Mouse (Mus musculus): Measurements from ENCODE around the gene Dctn3. TPM values are rescaled to one million over a fixed set of nuclear protein-coding genes. Genes with fewer than 3 reads are reported as not detected.
A peak's percentile ranks its signal among the peaks of the same experiment; 100 is the strongest.

Dctn3 gene
- total RNA-seq (2012; rRNA removed) (51.8 and 57.7 TPM in 2 replicates), polyA plus RNA-seq (2012; ENCODE audit: insufficient read depth in 1 of 2, insufficient read length in 2 of 2, low read depth in 1 of 2, low replicate concordance in 2 of 2, missing spikeins in 1 of 2) (10 to 100 TPM in 1 of 2 experiments, not detected in 1; 64.6 TPM)

DNA sequence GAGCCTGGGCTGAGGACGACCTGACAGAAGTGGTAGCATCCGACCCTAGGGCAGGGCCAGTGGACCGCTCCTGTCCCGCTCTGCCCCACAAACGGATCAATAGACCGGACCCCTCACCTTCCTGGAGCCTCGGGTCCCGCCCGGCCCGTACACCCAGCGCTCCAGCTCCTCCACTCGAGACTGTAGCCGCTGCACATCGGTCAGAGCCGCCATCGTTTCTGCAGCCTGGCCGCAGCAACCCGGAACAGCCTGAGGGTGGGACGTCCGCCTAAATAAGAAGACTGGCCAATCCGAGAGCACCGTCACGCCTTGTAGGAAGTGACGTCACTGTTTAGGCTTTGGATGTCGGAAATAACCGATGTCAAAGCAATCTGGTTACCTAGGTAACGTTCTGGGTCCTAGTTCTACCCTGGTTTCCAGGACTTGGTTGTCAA lies at the start of gene Dctn3:
Gene Dctn3 (minus strand): TSS at position 253 of the 434 bp plus-strand sequence.
- DNase-seq (ENCODE audit: low read depth, low spot score) = peak; percentile 97
- Histone ChIP-seq H3K4me3 (ENCODE audit: control insufficient read depth in 1 of 2, insufficient read depth in 1 of 2, low read depth in 2 of 2, low read length in 2 of 2) (peak within 1 kb of the TSS; percentile 66 to 76), H3K79me2 (ENCODE audit: control insufficient read depth, insufficient read depth, low read length, poor library complexity) (peaks cover 9% of the 10 kb centered on the region), H3K9me3 (replicated peaks; ENCODE audit: insufficient read depth, low read length) (no peaks in the 10 kb centered on the region), H3K9ac (ENCODE audit: control insufficient read depth, low read depth, low read length, poor library complexity, severe bottlenecking) (peak within 1 kb of the TSS; percentile 85), H3K27ac (ENCODE audit: control insufficient read depth, low read depth, low read length) (no peak within 1 kb of the TSS), H3K4me1 (ENCODE audit: control insufficient read depth in 1 of 2, insufficient read depth in 2 of 2, low read length in 2 of 2) (peaks cover 5 to 14% of the 10 kb centered on the region in 2 experiments; a peak in 3 of 4 replicates), H3K27me3 (ENCODE audit: control insufficient read depth in 1 of 2, insufficient read depth in 2 of 2, low read length in 2 of 2) (no peaks in the 10 kb centered on the region), H3K36me3 (ENCODE audit: control insufficient read depth in 1 of 2, insufficient read depth in 2 of 2, low read length in 2 of 2) (peaks cover 0 to 12% of the 10 kb centered on the region in 2 experiments; a peak in 1 of 4 replicates)
- TF ChIP-seq POLR2A (IDR thresholded peaks at IDR 0.05; ENCODE audit: control insufficient read depth in 1 of 2, insufficient read depth in 1 of 2, low read depth in 1 of 2, low read length in 2 of 2, poor library complexity in 1 of 2) = peak; percentile 85 to 87
- TF ChIP-seq POLR2AphosphoS5 (IDR thresholded peaks at IDR 0.05; ENCODE audit: borderline replicate concordance, low read depth, low read length) = no peak
- TF ChIP-seq TAL1 (IDR thresholded peaks at IDR 0.05; ENCODE audit: low read length) = no peak
- no peak for TF ChIP-seq MYB (IDR thresholded peaks at IDR 0.05; ENCODE audit: low read depth, low read length)
- no peak for TF ChIP-seq UBTF (IDR thresholded peaks at IDR 0.05; ENCODE audit: borderline replicate concordance, insufficient read depth, low read depth, low read length)
- TF ChIP-seq GABPA (IDR thresholded peaks at IDR 0.05; ENCODE audit: low read depth, low read length) = no peak
- no peak; the same call in 1 of the 2 replicates for TF ChIP-seq KAT2A (conservative IDR thresholded peaks at IDR 0.05; ENCODE audit: low read depth, low read length)
- TF ChIP-seq SIN3A (IDR thresholded peaks at IDR 0.05; ENCODE audit: low read length) = peak; percentile 96
- TF ChIP-seq MAZ (IDR thresholded peaks at IDR 0.05; ENCODE audit: low read depth, low read length) = no peak
- TF ChIP-seq NRF1 (IDR thresholded peaks at IDR 0.05; ENCODE audit: insufficient read depth, low read depth, low read length, poor library complexity, severe bottlenecking) = no peak
- peak; percentile 54 for TF ChIP-seq MXI1 (IDR thresholded peaks at IDR 0.05; ENCODE audit: low read depth, low read length)
- TF ChIP-seq ZC3H11A (IDR thresholded peaks at IDR 0.05; ENCODE audit: low read depth, low read length) = no peak
- TF ChIP-seq CHD2 (IDR thresholded peaks at IDR 0.05; ENCODE audit: low read length) = no peak
- TF ChIP-seq MAX (IDR thresholded peaks at IDR 0.05; ENCODE audit: low read length) = no peak
- peak; percentile 81 for TF ChIP-seq TBP (IDR thresholded peaks at IDR 0.05; ENCODE audit: low read depth, low read length)
- TF ChIP-seq MYC (IDR thresholded peaks at IDR 0.05; ENCODE audit: low read depth, low read length) = no peak
- TF ChIP-seq RAD21 (IDR thresholded peaks at IDR 0.05; ENCODE audit: low read depth, low read length) = no peak
- TF ChIP-seq MEF2A (IDR thresholded peaks at IDR 0.05; ENCODE audit: extremely low read depth, insufficient replicate concordance, low read depth, low read length, poor library complexity, severe bottlenecking) = no peak
- TF ChIP-seq SMC3 (IDR thresholded peaks at IDR 0.05; ENCODE audit: low read depth, low read length) = no peak
- TF ChIP-seq ZKSCAN1 (IDR thresholded peaks at IDR 0.05; ENCODE audit: low read depth, low read length) = no peak
- TF ChIP-seq ZMIZ1 (IDR thresholded peaks at IDR 0.05; ENCODE audit: low read depth, low read length) = peak; percentile 86
- TF ChIP-seq USF2 (IDR thresholded peaks at IDR 0.05; ENCODE audit: borderline replicate concordance in 1 of 2, insufficient read depth in 1 of 2, low read depth in 1 of 2, low read length in 2 of 2) = no peak
- TF ChIP-seq NELFE (IDR thresholded peaks at IDR 0.05; ENCODE audit: low read depth, low read length) = peak; percentile 90
- TF ChIP-seq ETS1 (IDR thresholded peaks at IDR 0.05; ENCODE audit: low read depth, low read length) = no peak
- no peak for TF ChIP-seq EP300 (IDR thresholded peaks at IDR 0.05; ENCODE audit: low read depth in 1 of 2, low read length in 2 of 2)
- TF ChIP-seq E2F4 (IDR thresholded peaks at IDR 0.05; ENCODE audit: borderline replicate concordance, low read depth, low read length) = no peak
- no peak for TF ChIP-seq CTCF (IDR thresholded peaks at IDR 0.05 in 2 of 3, conservative IDR thresholded peaks at IDR 0.05 in 1 of 3; ENCODE audit: control insufficient read depth in 1 of 3, insufficient read depth in 1 of 3, low read depth in 2 of 3, low read length in 3 of 3, poor library complexity in 1 of 3, severe bottlenecking in 1 of 3)
- TF ChIP-seq TCF12 (IDR thresholded peaks at IDR 0.05; ENCODE audit: low read depth, low read length) = peak; percentile 31; the same call in 1 of the 2 replicates
- TF ChIP-seq ZNF384 (IDR thresholded peaks at IDR 0.05; ENCODE audit: low read depth, low read length) = no peak
- TF ChIP-seq MAFK (IDR thresholded peaks at IDR 0.05; ENCODE audit: borderline replicate concordance, low read depth, low read length) = no peak
- TF ChIP-seq POLR2AphosphoS2 (IDR thresholded peaks at IDR 0.05; ENCODE audit: low read length) = peak; percentile 79; the same call in 1 of the 2 replicates
- peak; percentile 99 for TF ChIP-seq ELF1 (IDR thresholded peaks at IDR 0.05; ENCODE audit: low read depth, low read length)
- no peak for TF ChIP-seq JUND (IDR thresholded peaks at IDR 0.05; ENCODE audit: low read depth, low read length)
- no peak for TF ChIP-seq CHD1 (IDR thresholded peaks at IDR 0.05; ENCODE audit: low read depth, low read length)
- TF ChIP-seq GATA1 (IDR thresholded peaks at IDR 0.05; ENCODE audit: low read depth, low read length) = no peak
- peak; percentile 89 for TF ChIP-seq HCFC1 (IDR thresholded peaks at IDR 0.05; ENCODE audit: low read depth, low read length)
- no peak for TF ChIP-seq BHLHE40 (IDR thresholded peaks at IDR 0.05; ENCODE audit: borderline replicate concordance, low read depth, low read length)
